Comparison of ENCODE assay signal across 10 mouse cellular contexts in the genomic region with DNA sequence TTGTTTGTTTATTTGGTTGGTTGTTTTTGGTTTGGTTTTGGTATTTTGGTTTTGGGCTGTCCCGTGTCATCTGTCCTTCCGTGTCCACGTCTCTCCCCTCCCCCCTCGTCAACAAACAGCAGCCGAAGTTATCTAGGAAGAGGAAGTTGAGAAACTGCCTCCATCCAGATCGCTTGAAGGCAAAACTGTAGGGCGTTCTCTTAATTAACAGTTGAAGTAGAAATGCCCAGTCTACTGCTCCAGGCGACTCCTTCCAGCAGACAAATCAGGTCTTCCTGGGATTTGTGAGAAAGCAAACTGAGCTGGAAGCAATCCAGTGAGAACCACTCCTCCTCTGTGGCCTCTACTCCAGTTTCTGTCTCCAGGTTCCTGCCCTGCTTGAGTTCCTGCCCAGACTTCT.
DNase-seq lines count a peak whose midpoint lies in the region; ATAC-seq and TF ChIP-seq lines count a peak whose summit lies in the region.
"Had no signal": no experiment of that assay in that cellular context is flagged by ENCODE, and none has a peak within 500 bp of the region (broad histone marks: within the 10 kb centered on the region; RNA-seq: fewer than 3 reads in every experiment).

No protein-coding gene starts in this region.

- no peaks in the 10 kb centered on the region for H3K9me3 ChIP-seq in heart, embryonic 13.5 days
- H3K9me3 ChIP-seq in liver, embryonic 14.5 days (ENCODE audit: control insufficient read depth, low read length), result no peaks in the 10 kb centered on the region
- no peaks in the 10 kb centered on the region for H3K9me3 ChIP-seq in midbrain, embryonic 14.5 days (ENCODE audit: control insufficient read depth, low read length)
- H3K9me3 ChIP-seq: embryonic facial prominence, embryonic 10.5 days; lung, embryonic 15.5 days had no signal

- DNase-seq in heart, postnatal 25 days (ENCODE audit: low spot score), result no peak
- peak; percentile 25 for DNase-seq in thymus, postnatal 4 days
- no peak for DNase-seq in thymus, postnatal 14 days
- DNase-seq in liver, embryonic 14.5 days (ENCODE audit: low read depth in 3 of 3, low spot score in 3 of 3), result peak in 1 of 3 experiments; percentile 14
- no peak for DNase-seq in right cerebral cortex, adult 18-20 months
- no peak for DNase-seq in midbrain, embryonic 14.5 days
- no peak for DNase-seq in urinary bladder, adult 18-20 months (ENCODE audit: low spot score in 2 of 2)

- 0 out of 2 replicates have a peak overlapping the region, but pooled peaks have one; percentile 17 for H3K27ac ChIP-seq in heart, embryonic 13.5 days (replicated peaks)
- no peak overlapping the region for H3K27ac ChIP-seq in liver, embryonic 14.5 days
- H3K27ac ChIP-seq in midbrain, embryonic 14.5 days (replicated peaks; ENCODE audit: low read depth, low read length), result no peak overlapping the region
- H3K27ac ChIP-seq: embryonic facial prominence, embryonic 10.5 days; lung, embryonic 15.5 days had no signal

- WGBS in heart, embryonic 13.5 days, result 47% methylated on average over 8 of the region's 8 CpGs
- WGBS in liver, embryonic 14.5 days (ENCODE audit: insufficient replicate concordance), result 7% methylated on average over 8 of the region's 8 CpGs
- 93% methylated on average over 8 of the region's 8 CpGs for WGBS in midbrain, embryonic 14.5 days

- no peak overlapping the region for H3K4me3 ChIP-seq in heart, embryonic 13.5 days
- no peak overlapping the region for H3K4me3 ChIP-seq in liver, embryonic 14.5 days (ENCODE audit: insufficient read depth in 1 of 2, low read depth in 2 of 2, low read length in 2 of 2)
- H3K4me3 ChIP-seq in midbrain, embryonic 14.5 days (replicated peaks; ENCODE audit: low read depth, low read length), result no peak overlapping the region
- H3K4me3 ChIP-seq: embryonic facial prominence, embryonic 10.5 days; lung, embryonic 15.5 days had no signal

- TF ChIP-seq CTCF in liver, embryonic 14.5 days (IDR thresholded peaks at IDR 0.05; ENCODE audit: low read depth), result no peak

- H3K27me3 ChIP-seq in heart, embryonic 13.5 days (replicated peaks), result no peaks in the 10 kb centered on the region
- no peaks in the 10 kb centered on the region for H3K27me3 ChIP-seq in liver, embryonic 14.5 days (ENCODE audit: control insufficient read depth, insufficient read depth, low read length)
- no peaks in the 10 kb centered on the region for H3K27me3 ChIP-seq in midbrain, embryonic 14.5 days (ENCODE audit: control insufficient read depth, insufficient read depth, low read length)
- H3K27me3 ChIP-seq: lung, embryonic 15.5 days had no signal

- peaks cover 3% of the 10 kb centered on the region; the same call in 1 of the 2 replicates for H3K4me1 ChIP-seq in heart, embryonic 13.5 days
- peaks cover 0 to 4% of the 10 kb centered on the region in 2 experiments; a peak in 2 of 4 replicates for H3K4me1 ChIP-seq in liver, embryonic 14.5 days (replicated peaks; ENCODE audit: control insufficient read depth in 2 of 2, insufficient read depth in 2 of 2, low read length in 1 of 2)
- H3K4me1 ChIP-seq in midbrain, embryonic 14.5 days (ENCODE audit: control insufficient read depth, insufficient read depth, low read length), result no peaks in the 10 kb centered on the region
- H3K4me1 ChIP-seq: embryonic facial prominence, embryonic 10.5 days; lung, embryonic 15.5 days had no signal

- intact Hi-C loops in heart, postnatal 25 days (cut with DNase I), result no loop called here

- ATAC-seq in heart, embryonic 13.5 days (ENCODE audit: extremely low read depth, insufficient number of reproducible peaks, low FRiP score, low TSS enrichment), result no peak
- no peak for ATAC-seq in liver, embryonic 14.5 days (ENCODE audit: insufficient read depth)
- ATAC-seq in midbrain, embryonic 14.5 days (ENCODE audit: low FRiP score, low TSS enrichment), result no peak

- TF ChIP-seq EP300 in liver, embryonic 14.5 days (IDR thresholded peaks at IDR 0.05; ENCODE audit: low read depth), result no peak

- no peak overlapping the region for H3K9ac ChIP-seq in heart, embryonic 13.5 days
- H3K9ac ChIP-seq in liver, embryonic 14.5 days (replicated peaks), result no peak overlapping the region
- no peak overlapping the region for H3K9ac ChIP-seq in midbrain, embryonic 14.5 days (replicated peaks; ENCODE audit: low read length)
- H3K9ac ChIP-seq: lung, embryonic 15.5 days had no signal

- H3K36me3 ChIP-seq in heart, embryonic 13.5 days, result no peaks in the 10 kb centered on the region
- H3K36me3 ChIP-seq in liver, embryonic 14.5 days (replicated peaks; ENCODE audit: control insufficient read depth, insufficient read depth, low read depth), result no peaks in the 10 kb centered on the region
- no peaks in the 10 kb centered on the region for H3K36me3 ChIP-seq in midbrain, embryonic 14.5 days (ENCODE audit: control insufficient read depth, insufficient read depth, low read length)
- H3K36me3 ChIP-seq: embryonic facial prominence, embryonic 10.5 days; lung, embryonic 15.5 days had no signal

- peak overlapping the region; percentile 22 for H3K4me2 ChIP-seq in heart, embryonic 13.5 days
- peak overlapping the region; percentile 28 for H3K4me2 ChIP-seq in liver, embryonic 14.5 days (ENCODE audit: low read depth)
- no peak overlapping the region for H3K4me2 ChIP-seq in midbrain, embryonic 14.5 days (ENCODE audit: low read length)
- H3K4me2 ChIP-seq: lung, embryonic 15.5 days had no signal
